Mouse (Mus musculus): ENCODE measurements at regions not wholly inside any gene's neighbourhood (a gene's known extent, or its start where the extent isn't known, plus 50 kb on each side); places are given as distances from the start of the nearest gene placed in this dataset.
A peak's percentile ranks its signal among the peaks of the same experiment; 100 is the strongest.

GRCm38 (mm10) chr4:98238075-98238474 lies 145.0 kb downstream of the Tm2d1 start:
- Histone ChIP-seq H3K4me1 (ENCODE audit: control insufficient read depth, insufficient read depth, low read length) (no peaks in the 10 kb centered on the region), H3K4me3 (ENCODE audit: low read depth, low read length) (no peak overlapping the region), H3K27me3 (ENCODE audit: control insufficient read depth, insufficient read depth, low read length) (no peaks in the 10 kb centered on the region), H3K9ac (replicated peaks; ENCODE audit: low read depth, low read length) (no peak overlapping the region), H3K36me3 (ENCODE audit: control insufficient read depth, insufficient read depth, low read length) (no peaks in the 10 kb centered on the region), H3K27ac (ENCODE audit: low read length) (no peak overlapping the region), H3K9me3 (ENCODE audit: control insufficient read depth, low read depth, low read length) (no peaks in the 10 kb centered on the region), H3K4me2 (replicated peaks; ENCODE audit: low read depth, low read length) (no peak overlapping the region)
- ATAC-seq (ENCODE audit: insufficient number of reproducible peaks, insufficient read depth, low FRiP score, low read depth) = no peak
- WGBS = 81% methylated on average over 4 of the region's 4 CpGs

GRCm38 (mm10) chr4:98237475-98237874 lies 145.6 kb downstream of the Tm2d1 start:
- Histone ChIP-seq H3K4me1 (ENCODE audit: control insufficient read depth, insufficient read depth, low read length) (no peaks in the 10 kb centered on the region), H3K4me2 (replicated peaks; ENCODE audit: low read depth, low read length) (no peak overlapping the region), H3K9ac (replicated peaks; ENCODE audit: low read depth, low read length) (no peak overlapping the region), H3K27me3 (ENCODE audit: control insufficient read depth, insufficient read depth, low read length) (no peaks in the 10 kb centered on the region), H3K27ac (ENCODE audit: low read length) (no peak overlapping the region), H3K36me3 (ENCODE audit: control insufficient read depth, insufficient read depth, low read length) (no peaks in the 10 kb centered on the region), H3K9me3 (ENCODE audit: control insufficient read depth, low read depth, low read length) (no peaks in the 10 kb centered on the region), H3K4me3 (ENCODE audit: low read depth, low read length) (no peak overlapping the region)
- 85% methylated on average over 9 of the region's 9 CpGs for WGBS
- no peak for ATAC-seq (ENCODE audit: insufficient number of reproducible peaks, insufficient read depth, low FRiP score, low read depth)

DNA sequence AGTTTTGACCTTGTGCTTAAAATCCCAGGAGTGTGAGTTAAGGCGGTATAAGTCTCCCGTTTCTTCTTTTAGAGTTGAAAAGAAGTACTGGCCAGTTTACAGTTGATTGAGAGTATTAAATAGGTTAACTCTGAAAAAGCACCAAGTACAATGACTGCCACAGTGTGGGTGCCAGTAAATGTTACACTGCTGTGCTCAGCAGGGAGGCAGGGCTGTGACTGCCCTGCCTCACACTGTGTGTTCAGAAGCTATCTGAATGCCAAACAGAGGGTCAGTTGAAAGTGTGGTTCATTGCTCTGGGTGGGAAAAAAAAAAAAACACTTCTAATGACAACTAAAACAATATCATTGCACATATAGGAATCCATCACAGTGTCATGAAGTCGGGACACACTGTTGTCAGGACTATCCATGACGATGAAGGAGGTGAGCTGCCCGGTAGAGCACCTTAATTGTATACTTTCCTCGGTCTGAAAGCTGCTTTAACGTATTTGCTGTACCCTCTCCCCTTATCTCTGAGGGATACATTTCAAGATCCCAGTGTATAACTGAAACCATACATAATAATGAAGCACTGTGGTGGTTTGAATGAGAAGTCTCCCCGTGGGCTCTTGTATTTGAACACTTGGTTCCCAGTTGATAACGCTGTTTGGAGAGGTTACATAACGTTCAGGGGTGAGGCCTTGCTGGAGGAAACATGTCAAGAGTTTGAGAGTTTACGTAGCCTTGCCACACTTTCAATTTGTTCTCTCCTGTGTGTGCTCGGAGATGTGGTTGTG lies 146.9 kb downstream of the Tm2d1 start:
- 56% methylated on average over 12 of the region's 12 CpGs for WGBS
- no peak overlapping the region for H3K4me2 ChIP-seq (replicated peaks; ENCODE audit: low read depth, low read length)
- H3K9ac ChIP-seq (replicated peaks; ENCODE audit: low read depth, low read length) = no peak overlapping the region
- H3K36me3 ChIP-seq (ENCODE audit: control insufficient read depth, insufficient read depth, low read length) = no peaks in the 10 kb centered on the region
- no peaks in the 10 kb centered on the region for H3K9me3 ChIP-seq (ENCODE audit: control insufficient read depth, low read depth, low read length)
- H3K4me3 ChIP-seq (ENCODE audit: low read depth, low read length) = no peak overlapping the region
- H3K4me1 ChIP-seq (ENCODE audit: control insufficient read depth, insufficient read depth, low read length) = no peaks in the 10 kb centered on the region
- no peak overlapping the region for H3K27ac ChIP-seq (ENCODE audit: low read length)
- H3K27me3 ChIP-seq (ENCODE audit: control insufficient read depth, insufficient read depth, low read length) = no peaks in the 10 kb centered on the region
- peak; percentile 53; the same call in 1 of the 2 replicates for ATAC-seq (ENCODE audit: insufficient number of reproducible peaks, insufficient read depth, low FRiP score, low read depth)

DNA sequence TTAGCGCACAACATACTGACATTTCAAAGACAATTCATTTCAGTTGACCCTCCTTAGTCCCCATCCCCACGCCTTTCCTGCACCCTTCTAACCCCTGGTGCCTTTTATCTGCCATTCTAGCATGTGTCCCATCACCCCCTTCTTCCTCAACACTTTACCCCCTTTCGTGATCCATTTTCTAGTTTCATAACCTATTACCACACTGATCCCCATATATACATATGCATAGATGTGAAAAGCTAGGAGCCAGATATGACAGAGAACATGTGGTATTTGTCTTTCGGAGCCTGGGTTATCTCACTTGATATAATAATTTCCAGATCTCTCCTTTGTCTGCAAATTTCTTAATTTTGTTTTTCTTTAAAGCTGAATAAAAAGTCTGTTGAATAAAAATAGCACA lies 154.9 kb downstream of the Tm2d1 start:
- 85% methylated on average over 4 of the region's 4 CpGs for WGBS
- H3K4me1 ChIP-seq (ENCODE audit: control insufficient read depth, insufficient read depth, low read length) = no peaks in the 10 kb centered on the region
- no peak for ATAC-seq (ENCODE audit: insufficient number of reproducible peaks, insufficient read depth, low FRiP score, low read depth)
- no peaks in the 10 kb centered on the region for H3K27me3 ChIP-seq (ENCODE audit: control insufficient read depth, insufficient read depth, low read length)
- no peaks in the 10 kb centered on the region for H3K36me3 ChIP-seq (ENCODE audit: control insufficient read depth, insufficient read depth, low read length)
- no peak overlapping the region for H3K27ac ChIP-seq (ENCODE audit: low read length)
- H3K9ac ChIP-seq (replicated peaks; ENCODE audit: low read depth, low read length) = no peak overlapping the region
- H3K4me3 ChIP-seq (ENCODE audit: low read depth, low read length) = no peak overlapping the region
- H3K9me3 ChIP-seq (ENCODE audit: control insufficient read depth, low read depth, low read length) = no peaks in the 10 kb centered on the region
- no peak overlapping the region for H3K4me2 ChIP-seq (replicated peaks; ENCODE audit: low read depth, low read length)

DNA sequence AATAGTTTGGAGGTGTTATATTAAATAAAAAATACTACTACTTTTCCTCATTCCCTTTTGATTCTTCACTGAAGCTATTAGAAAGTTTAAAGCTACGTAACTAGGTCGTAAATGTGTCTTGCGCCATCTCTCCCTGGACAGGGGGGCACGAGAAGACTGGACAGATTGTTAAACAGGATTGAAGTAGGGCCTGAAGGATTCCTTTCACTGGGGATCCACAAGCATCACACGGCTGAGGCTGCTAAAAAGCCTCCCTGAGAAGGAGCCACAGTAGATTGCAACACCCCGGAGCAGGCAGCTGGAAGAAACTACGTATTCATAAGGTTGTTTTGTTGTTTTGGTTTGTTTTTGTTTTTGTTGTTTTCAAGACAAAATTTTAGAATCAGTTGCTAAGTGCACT lies 158.7 kb downstream of the Tm2d1 start:
- Histone ChIP-seq H3K9ac (replicated peaks; ENCODE audit: low read depth, low read length) (no peak overlapping the region), H3K27ac (ENCODE audit: low read length) (no peak overlapping the region), H3K36me3 (ENCODE audit: control insufficient read depth, insufficient read depth, low read length) (no peaks in the 10 kb centered on the region), H3K4me1 (ENCODE audit: control insufficient read depth, insufficient read depth, low read length) (no peaks in the 10 kb centered on the region), H3K9me3 (ENCODE audit: control insufficient read depth, low read depth, low read length) (no peaks in the 10 kb centered on the region), H3K27me3 (ENCODE audit: control insufficient read depth, insufficient read depth, low read length) (no peaks in the 10 kb centered on the region), H3K4me2 (replicated peaks; ENCODE audit: low read depth, low read length) (no peak overlapping the region), H3K4me3 (ENCODE audit: low read depth, low read length) (no peak overlapping the region)
- 79% methylated on average over 7 of the region's 7 CpGs for WGBS
- ATAC-seq (ENCODE audit: insufficient number of reproducible peaks, insufficient read depth, low FRiP score, low read depth) = no peak

- Histone ChIP-seq H3K4me1 (ENCODE audit: control insufficient read depth, insufficient read depth, low read length) (no peaks in the 10 kb centered on the region), H3K36me3 (ENCODE audit: control insufficient read depth, insufficient read depth, low read length) (no peaks in the 10 kb centered on the region), H3K4me2 (replicated peaks; ENCODE audit: low read depth, low read length) (no peak overlapping the region), H3K27me3 (ENCODE audit: control insufficient read depth, insufficient read depth, low read length) (no peaks in the 10 kb centered on the region), H3K4me3 (ENCODE audit: low read depth, low read length) (no peak overlapping the region), H3K9me3 (ENCODE audit: control insufficient read depth, low read depth, low read length) (no peaks in the 10 kb centered on the region), H3K9ac (replicated peaks; ENCODE audit: low read depth, low read length) (no peak overlapping the region), H3K27ac (ENCODE audit: low read length) (no peak overlapping the region)
- no peak for ATAC-seq (ENCODE audit: insufficient number of reproducible peaks, insufficient read depth, low FRiP score, low read depth)
- WGBS = 60% methylated on average over 8 of the region's 8 CpGs
Measured at GRCm38 (mm10) chr4:98223429-98223828, 159.7 kb downstream of the Tm2d1 start.

GRCm38 (mm10) chr4:98221566-98221965 lies 161.5 kb downstream of the Tm2d1 start:
- H3K9me3 ChIP-seq (ENCODE audit: control insufficient read depth, low read depth, low read length) = no peaks in the 10 kb centered on the region
- 41% methylated on average over 4 of the region's 4 CpGs for WGBS
- no peak overlapping the region for H3K9ac ChIP-seq (replicated peaks; ENCODE audit: low read depth, low read length)
- no peak overlapping the region; the same call in 1 of the 2 replicates for H3K27ac ChIP-seq (ENCODE audit: low read length)
- no peak overlapping the region for H3K4me3 ChIP-seq (ENCODE audit: low read depth, low read length)
- no peaks in the 10 kb centered on the region for H3K27me3 ChIP-seq (ENCODE audit: control insufficient read depth, insufficient read depth, low read length)
- ATAC-seq (ENCODE audit: insufficient number of reproducible peaks, insufficient read depth, low FRiP score, low read depth) = peak; percentile 53; the same call in 1 of the 2 replicates
- no peaks in the 10 kb centered on the region for H3K36me3 ChIP-seq (ENCODE audit: control insufficient read depth, insufficient read depth, low read length)
- no peaks in the 10 kb centered on the region for H3K4me1 ChIP-seq (ENCODE audit: control insufficient read depth, insufficient read depth, low read length)
- no peak overlapping the region for H3K4me2 ChIP-seq (replicated peaks; ENCODE audit: low read depth, low read length)

DNA sequence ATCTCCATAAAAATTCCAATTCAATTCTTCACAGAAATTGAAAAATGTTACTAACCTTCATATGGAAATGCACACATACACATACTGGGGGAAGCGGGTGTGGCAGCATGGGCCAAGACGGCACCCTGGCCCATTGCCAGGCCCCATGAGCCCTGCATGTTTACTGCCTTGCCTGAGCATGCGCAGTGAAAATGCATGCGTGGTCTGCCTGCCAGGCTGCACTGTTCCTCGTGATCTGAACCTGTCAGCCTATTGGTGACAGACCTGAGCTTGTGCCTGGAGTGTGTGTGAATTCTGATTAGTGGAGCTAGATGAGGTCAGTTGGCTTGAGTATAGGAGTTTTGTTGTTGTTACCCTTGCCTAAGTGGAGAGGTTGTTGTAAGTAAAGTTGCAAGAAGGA lies 167.9 kb downstream of the Tm2d1 start:
- H3K36me3 ChIP-seq (ENCODE audit: control insufficient read depth, insufficient read depth, low read length) = no peaks in the 10 kb centered on the region
- ATAC-seq (ENCODE audit: insufficient number of reproducible peaks, insufficient read depth, low FRiP score, low read depth) = no peak
- no peaks in the 10 kb centered on the region for H3K9me3 ChIP-seq (ENCODE audit: control insufficient read depth, low read depth, low read length)
- no peaks in the 10 kb centered on the region for H3K4me1 ChIP-seq (ENCODE audit: control insufficient read depth, insufficient read depth, low read length)
- 84% methylated on average over 5 of the region's 5 CpGs for WGBS
- H3K9ac ChIP-seq (replicated peaks; ENCODE audit: low read depth, low read length) = no peak overlapping the region
- no peak overlapping the region for H3K4me2 ChIP-seq (replicated peaks; ENCODE audit: low read depth, low read length)
- H3K27ac ChIP-seq (ENCODE audit: low read length) = no peak overlapping the region
- H3K27me3 ChIP-seq (ENCODE audit: control insufficient read depth, insufficient read depth, low read length) = no peaks in the 10 kb centered on the region
- no peak overlapping the region for H3K4me3 ChIP-seq (ENCODE audit: low read depth, low read length)

DNA sequence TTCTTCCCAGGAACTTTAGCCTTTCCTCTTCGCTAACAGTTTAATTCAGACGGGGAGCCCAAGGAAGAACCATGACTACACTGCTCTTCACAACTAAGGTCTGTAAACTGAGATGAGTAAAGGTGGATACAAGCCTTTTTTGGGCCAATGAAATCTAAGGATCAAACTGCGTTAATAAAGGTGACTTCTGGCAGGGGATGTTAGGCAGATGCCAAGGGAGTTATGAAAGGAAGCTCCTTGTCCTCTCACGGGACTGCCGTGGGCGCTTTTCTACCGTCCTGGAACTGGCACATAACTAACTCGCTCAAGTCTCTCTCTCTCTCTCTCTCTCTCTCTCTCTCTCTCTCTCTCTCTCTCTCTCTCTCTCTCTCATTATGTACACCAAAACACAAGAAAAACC lies 175.7 kb downstream of the Tm2d1 start:
- H3K4me1 ChIP-seq (ENCODE audit: control insufficient read depth, insufficient read depth, low read length) = no peaks in the 10 kb centered on the region
- no peaks in the 10 kb centered on the region for H3K27me3 ChIP-seq (ENCODE audit: control insufficient read depth, insufficient read depth, low read length)
- no peak overlapping the region for H3K4me3 ChIP-seq (ENCODE audit: low read depth, low read length)
- no peaks in the 10 kb centered on the region for H3K36me3 ChIP-seq (ENCODE audit: control insufficient read depth, insufficient read depth, low read length)
- H3K4me2 ChIP-seq (replicated peaks; ENCODE audit: low read depth, low read length) = no peak overlapping the region
- ATAC-seq (ENCODE audit: insufficient number of reproducible peaks, insufficient read depth, low FRiP score, low read depth) = no peak
- H3K9me3 ChIP-seq (ENCODE audit: control insufficient read depth, low read depth, low read length) = no peaks in the 10 kb centered on the region
- H3K9ac ChIP-seq (replicated peaks; ENCODE audit: low read depth, low read length) = no peak overlapping the region
- 86% methylated on average over 8 of the region's 8 CpGs for WGBS
- no peak overlapping the region for H3K27ac ChIP-seq (ENCODE audit: low read length)
